Mouse (Mus musculus) right cerebral cortex, postnatal 14 days (tissue): ENCODE data around the gene Gon7.

Experiments used
- DNase-seq: peaks from one replicate; pipeline ENCODE4 v3.0.0; 2022

Gene Gon7

DNA sequence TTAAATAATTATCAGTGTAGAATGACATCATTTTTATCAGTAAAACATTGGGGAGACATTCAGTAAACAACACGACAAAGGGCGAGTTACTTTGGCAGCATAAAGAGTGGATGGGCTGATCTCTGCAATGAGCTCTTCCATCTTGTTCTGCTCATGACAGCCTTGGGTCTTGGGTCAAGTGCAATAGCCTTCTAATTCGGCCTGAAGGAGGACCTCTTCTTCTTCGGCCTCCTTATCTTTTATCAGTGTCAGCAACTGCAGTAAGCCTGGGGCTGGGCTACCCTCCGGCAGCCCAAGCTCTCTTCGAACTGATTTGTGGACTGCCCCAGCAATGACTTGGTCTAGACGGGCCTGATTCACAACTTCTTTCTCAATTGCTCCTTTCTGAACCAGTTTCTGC, 15.5 kb downstream of the Gon7 start:
- DNase-seq, result no peak

DNA sequence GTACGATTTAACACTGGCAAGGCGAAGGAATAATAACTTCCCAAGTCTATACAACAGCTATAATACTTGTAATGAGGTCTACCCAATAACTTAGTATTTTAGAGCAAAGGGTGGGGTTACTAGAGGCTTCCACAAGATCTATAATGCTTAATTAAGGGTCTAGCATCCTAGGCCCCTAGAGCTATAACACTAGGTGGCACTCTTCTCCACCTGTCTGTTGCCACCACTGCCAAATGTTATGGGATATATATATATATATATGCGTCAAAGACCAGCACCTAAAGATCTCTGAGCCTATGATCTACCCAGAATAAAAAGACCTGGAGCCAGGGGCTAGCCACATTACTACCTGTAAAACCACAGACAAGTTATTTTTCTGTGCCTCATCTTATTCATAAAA, 17.3 kb downstream of the Gon7 start:
- no peak for DNase-seq

DNA sequence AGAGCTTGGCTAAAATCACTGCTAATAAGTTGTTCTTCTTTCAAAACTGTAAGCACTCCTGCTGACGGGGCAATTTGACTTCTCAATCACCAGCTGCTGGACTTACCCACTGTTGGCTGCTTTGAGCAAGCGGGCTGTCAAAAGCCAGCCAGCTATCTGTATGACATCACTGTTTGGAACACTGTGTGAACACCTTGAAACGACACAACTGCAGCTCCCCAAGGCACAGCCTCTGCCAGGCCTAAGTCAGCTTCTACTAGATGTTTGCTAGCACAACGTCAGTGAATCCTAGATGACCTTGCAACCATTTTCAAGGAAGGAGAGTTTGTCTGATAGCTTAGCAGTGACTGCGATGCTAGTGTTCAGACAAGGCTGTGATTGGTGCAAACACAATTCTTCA, 18.5 kb downstream of the Gon7 start:
- DNase-seq, result no peak

DNA sequence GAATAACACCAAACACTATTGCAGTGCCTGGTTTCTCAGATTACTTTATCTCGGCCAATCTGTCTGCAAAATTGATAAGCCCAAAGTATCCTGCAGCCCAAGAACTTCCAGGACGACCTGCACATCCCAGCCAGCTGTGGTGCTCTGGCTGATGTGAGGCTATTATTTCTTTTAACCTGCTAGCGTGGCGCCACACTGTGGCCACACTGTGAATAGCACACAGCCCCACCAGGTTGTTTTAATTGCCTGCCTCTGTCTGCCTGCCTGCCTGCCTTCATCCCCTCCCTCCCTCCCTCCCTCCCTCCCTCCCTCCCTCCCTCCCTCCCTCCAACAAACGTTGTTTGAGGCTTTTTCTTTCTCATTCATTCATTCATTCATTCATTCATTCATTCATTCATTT, 24.2 kb downstream of the Gon7 start:
- DNase-seq, result peak; percentile 59

DNA sequence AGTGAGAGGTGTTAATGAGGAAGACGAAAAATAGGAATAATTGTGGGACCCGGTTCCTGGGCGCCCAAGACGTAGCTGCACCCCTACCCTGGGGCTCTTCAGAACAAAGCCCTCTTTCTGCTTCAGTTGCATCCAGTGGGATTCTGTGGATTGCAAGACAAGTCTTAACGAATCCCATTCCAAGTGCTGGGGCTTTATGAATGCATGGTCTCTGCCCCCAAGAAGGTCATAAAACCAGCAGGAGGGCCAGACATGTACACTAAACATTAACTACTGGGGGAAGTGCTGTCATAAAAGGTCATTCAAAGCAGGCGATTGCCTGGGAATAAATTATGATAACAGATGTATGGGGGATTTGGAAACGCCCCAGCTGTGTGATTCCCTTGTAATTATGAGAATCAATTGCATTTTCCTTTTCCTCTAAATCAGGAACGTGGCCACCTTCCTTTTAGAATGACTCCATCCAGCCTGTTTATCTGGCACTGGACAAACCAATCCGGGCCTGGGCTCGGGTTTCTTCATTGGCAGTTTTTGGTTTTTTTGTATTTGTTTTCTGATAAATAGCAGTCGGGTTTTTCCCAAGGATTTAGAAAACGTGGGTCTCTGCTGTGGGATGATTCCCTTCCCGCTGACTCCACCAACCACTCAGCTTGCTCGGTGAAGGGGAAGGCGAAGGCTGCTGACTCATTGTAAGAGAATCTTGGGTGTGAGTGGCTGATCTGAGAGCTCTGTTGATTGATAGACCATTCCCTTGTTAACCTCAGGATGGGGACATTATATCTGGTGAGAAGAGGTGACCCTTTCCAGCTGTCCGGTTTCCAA, 26.6 kb downstream of the Gon7 start:
- DNase-seq, result no peak

DNA sequence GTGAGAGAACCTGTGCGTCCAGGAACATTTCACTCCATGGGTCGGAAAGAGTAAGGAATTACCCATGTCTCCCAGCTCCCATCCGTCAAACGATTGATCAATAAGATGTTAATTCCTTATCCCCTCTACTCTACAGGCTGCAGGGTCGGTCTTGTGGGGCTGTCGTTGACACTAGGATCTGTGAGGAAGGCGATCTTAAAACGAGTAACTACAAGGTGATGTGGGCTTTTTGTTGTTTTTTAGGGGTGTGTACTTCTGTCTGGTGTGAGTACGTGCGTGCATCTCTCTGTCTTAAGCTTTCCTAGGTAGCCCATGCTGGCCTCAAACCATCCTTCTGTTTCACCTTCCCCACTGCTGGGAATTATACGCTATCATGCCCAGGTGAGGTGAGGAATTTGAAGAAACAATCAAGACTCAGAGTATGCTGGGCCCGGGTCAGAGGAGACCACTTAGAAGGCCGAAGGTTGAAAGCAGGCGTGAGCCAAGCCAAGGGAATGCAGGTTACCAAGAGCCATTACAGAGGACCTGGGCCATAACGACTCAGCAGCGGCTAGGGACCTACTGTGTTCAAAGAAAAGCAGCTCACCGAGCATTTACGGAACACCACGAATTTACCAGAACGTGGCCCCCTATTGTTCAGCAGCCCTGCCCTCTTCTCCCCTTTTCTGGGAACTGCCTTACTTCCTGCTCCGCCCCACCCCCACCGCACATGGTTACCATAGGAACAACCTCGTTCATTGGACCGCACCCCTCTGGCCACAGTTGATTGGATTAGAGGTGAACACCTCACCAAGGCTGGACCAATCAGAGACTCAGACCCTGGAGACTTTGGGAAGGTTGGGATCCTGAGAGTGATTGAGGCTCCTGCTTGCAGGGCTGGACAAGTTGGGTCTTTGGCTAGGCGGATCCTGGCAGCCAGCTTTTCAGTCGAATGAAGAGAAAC, 27.5 kb downstream of the Gon7 start:
- DNase-seq, result peak; percentile 83

DNA sequence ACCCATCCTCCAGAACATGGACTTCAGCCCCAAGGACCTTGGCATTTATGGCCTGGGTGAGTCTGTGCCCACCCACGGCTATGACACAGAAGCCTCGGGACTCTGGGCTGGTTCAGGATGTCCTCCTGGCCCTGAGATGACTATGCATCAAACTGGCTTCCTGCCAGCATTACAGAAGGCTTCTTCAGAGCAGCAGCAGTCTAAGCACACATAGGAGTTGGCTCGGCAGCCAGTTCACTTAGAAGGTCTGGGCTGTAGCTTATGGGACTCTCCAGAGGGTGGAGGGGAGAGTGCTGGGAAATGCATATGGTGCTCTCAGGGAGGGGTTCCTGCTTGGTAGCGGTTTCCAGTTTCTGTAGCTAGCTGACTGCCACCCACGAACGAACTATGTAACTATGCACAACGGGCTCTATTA, 31.8 kb downstream of the Gon7 start:
- DNase-seq, result no peak

DNA sequence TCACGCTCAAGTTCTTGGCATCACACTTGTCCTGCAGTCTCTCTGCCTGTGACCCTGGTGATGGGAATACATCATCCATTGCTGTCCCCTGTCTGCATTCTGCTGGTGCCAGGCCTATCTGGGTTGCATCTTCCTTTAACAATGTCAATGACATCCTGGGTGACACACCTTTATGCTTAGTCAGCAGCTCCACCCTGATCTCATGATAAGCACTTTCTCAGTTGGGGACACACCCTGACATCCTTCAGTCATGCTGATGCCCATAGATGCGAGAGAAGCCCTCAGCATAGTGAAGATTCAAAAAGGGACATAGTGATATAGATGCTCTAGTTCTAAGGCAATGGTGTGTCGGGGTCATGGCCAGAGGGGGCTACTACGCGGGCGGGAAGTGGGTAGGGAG, 32.5 kb downstream of the Gon7 start:
- no peak for DNase-seq

DNA sequence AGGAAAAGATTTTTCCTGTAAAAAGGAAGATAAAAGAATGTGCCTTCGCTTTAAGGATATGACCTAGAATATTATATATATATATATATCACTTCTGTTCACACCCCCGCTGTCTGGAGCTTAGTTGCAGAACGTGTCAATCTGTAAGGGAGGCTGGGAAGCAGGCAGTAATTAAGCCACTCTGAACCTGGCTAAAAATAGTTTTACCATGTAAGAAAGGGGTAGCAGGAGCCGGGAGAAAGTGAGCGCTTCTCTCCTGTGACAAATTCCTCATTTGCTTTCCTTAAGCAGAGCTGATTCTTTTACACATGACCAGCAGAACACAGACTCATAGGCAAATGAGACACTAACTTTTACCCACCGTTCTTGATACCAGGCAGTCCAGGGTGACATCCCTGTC, 33.7 kb downstream of the Gon7 start:
- no peak for DNase-seq

DNA sequence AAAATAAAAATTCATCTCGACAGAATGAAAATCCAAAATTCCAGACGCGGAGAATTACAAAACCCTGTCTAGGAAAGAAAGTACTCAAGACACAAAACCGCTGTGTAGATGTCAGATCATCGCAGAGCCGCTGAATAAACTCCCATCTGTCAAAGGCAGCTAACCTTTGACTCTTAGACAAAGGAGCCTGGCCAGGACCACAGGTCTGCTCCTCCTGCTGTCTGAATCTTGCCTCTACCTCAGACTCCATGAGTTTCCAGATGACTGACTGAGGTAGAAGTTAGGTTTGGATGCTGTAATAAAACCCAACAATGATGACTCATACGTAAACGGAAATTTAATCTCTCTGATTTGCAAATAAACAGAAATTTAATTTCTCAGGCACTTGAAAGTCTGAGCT, 34.6 kb downstream of the Gon7 start:
- DNase-seq, result no peak

DNA sequence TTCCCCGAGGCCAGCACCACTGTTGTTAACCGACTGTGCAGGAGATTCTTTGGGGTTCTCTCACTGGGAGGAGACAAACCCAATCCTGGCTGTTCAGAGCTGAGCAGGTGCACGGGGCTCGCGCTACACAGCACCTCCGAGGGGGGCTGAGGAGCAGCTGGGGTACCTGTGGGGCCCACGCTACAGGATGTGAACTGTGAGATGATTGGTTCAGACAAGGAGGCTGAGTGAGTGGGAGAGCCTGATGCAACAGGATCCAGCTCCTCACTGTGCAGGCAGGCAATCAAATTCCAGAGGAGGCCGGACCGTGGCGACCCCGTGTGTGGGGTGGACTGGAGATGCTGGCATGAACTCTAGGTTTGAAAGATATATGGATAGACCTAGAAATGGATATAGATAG, 35.2 kb downstream of the Gon7 start:
- DNase-seq, result no peak

DNA sequence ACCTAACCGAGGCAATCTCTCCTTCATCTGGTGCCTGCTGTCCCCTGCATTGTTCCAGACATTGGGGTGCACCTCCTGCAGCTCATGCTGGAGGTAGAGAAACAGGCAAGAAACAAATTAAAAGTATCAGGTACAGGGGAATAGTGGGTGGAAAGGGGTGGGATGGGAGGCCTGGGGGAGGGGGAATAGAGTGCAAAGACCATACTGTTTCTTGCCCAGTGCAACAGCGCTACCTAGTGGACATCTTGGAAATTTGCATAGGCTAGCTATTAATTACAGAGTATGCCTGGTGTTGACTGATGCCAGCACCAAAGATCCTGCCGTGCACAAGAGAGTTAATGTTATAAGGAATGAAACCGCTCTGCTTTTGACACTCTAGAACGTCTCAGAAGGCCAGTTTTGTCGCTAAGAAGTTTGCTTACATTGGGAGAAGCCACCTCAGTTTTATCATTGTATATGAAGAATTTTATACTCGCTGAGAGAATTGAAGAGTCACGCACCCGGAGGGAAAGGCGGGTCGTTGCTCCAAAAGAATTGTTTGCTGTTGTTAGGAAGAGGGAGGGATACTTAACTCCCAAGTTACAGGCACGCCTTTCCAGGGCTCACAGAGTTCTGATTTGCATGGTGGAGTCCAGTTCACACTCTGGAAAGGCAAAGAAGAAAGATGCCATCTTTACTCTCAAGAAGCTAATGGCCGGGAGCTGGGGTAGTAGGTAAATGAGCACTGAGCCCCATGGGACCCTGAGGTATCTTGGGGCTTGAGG, 37.9 kb downstream of the Gon7 start:
- no peak for DNase-seq

DNA sequence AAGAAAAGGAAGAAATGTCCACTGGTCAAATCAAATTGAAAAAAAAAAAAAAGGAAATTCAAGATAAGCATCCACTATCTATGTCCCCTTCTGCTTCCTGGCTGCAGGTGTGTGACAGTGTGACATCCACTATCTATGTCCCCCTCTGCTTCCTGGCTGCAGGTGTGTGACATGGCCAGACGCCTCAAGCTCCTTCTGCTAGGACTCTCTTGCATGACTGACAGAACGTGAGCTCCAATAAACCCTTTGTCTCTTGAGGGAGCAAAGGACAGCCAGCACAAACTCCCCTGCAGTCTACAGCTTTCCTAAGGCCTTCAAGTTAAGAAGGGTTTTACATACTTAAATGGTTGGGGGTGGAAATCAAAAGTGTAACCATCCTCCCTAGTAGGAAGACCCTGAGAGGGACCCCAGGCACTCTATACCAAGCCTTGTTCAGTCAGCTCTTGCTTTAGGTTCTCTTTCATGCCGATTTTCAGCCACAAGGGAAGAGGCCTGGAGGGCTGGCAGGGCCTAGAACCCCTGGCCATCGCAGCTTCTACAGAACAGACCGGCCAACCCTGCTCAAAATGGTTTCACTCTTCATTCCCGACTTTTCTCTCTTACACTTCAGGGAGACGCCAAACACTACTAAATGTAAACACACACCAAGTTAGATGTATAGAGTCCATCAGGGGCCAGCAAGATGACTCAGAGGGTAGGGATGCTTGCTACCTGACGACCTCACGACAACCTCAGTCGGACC, 42.8 kb downstream of the Gon7 start:
- no peak for DNase-seq

DNA sequence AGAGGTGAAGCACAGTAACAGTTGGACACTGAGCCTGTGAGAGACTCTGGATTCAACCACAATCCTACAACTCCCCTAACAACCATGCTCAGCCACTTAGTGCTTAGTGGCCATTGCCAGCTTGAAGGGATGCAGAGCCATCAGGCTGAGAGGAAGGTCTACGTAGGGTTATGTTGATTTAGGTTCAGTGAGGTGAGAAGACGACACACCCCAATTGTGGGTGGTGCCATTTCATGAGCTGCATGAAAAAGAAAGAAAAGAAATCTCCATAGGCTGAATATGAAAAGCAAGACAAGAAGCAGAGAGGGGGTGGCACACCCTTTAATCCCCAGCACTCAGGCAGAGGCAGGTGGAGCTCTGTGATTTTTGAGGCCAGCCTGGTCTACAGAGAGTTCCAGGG, 43.5 kb downstream of the Gon7 start:
- no peak for DNase-seq

DNA sequence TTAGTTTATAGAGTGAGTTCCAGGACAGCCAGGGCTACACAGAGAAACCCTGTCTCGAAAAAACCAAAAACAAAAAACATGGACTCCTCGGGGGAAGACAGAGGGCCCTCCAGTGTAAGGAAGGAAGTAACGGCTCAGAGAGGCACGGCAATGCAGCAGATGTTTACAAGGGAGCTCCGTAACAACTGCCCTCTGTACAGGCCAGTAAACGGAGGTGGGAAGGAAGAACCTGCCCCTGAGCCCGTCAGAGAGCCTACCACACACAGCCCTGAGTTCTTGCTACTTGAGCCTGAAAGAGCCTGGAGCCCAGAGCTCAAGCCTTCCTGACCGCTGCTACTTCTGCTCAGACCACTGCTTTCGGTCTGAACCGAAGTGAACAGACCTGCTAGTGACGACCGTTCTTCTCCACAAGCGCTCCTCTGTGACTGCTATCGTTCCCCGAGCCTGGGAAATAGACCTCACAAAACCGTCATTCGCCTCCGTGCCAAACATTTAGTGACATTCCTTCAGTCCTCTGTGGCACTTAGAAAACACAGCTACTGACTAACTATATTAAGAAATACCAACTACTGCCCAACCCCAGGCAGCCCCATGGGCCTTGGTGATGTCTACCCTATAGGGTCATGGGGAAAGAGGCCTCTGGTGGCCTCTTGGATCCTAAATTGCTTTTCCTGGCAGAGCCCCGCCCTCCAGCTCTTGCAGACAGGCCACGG, 44.3 kb downstream of the Gon7 start:
- no peak for DNase-seq

DNA sequence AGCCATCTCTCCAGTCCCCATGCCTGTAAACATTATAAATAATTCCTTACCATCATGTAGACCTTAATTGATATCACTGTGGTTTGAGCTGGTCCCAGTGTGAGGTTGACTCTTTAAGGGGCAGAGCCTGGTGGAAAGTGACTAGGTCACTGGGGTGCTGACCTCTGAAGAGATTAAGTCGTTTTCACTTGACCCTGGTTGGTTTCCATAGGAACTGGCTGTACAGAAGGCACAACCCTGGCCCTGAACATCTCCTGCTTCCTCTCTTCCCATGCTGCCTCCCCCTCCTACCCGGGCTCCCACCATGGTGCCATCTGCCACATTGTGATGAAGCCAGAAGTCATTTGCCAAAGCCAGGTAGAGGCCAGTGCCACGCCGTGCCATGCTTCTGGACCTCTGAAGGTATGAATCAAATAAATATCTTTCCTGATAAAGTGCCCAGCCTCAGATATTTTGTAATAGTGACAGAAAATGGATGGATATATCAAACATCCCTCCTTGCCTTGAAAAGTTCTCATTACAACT, 46.7 kb downstream of the Gon7 start:
- DNase-seq, result no peak

DNA sequence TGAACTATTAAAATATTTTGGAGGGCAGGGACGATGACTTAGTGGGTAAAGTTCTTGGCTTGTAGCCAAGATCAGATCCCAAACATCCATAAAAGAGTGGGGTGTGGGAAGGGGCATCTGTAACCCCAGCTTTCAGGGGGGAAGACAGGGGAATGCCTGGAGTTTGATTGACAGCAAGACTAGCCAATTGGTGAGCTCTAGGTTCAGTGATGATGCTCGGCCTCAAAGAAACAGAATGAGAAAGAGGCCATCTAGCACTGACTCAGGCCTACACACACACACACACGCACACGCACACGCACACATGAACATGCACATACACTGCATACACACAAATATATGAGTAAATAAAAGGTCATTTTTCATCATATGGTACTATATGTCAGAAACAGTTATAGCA, 47.7 kb downstream of the Gon7 start:
- DNase-seq, result no peak

DNA sequence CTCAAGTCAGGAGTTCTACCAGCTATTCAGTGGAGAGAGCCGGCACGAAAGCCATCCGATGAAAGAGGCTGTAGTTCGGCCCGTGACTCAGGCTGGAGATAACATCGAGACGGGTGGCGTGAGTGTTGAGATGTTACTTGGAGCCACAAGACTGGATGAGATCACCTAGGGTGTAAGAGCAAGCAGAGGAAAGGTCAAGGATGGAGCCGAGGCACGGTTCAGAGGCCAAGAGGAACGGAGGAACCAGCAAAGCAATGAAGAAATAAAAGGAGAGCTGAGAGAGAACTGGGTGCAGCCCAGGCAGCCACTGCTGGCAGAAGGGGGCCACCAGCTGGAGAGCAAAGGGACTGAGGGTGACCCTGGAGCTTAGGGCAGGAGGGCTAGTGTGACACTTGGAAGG, 49.4 kb downstream of the Gon7 start:
- no peak for DNase-seq

DNA sequence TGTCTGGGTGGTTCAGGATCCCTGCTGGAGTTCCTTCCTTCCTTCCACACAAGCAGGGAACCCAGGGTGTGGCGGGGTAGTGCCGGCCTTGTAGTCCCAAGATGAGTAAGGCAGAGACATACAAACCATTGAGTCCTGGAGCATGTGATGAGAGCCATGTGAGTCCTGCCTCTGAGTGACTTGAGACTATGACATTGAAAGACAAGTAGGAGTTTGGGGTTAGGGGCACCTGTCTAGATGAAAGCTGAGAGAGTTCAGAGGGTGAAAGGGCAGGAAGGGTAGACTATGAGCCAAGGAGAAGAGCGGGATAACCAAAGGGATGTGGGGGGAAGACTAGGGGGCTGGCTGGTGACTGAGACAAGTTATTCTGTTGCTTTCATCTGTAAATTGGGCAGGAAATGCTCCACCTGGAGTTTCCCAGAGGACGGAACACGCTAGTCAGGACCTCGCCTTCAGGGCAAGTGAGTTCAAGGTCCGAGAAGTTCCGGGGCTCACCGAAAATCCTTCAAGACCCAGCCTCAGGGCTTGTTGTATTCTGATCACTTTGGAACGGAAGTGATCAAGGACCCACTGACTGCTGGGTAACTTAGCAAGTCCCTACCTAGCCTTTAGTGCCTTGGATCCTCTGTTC, 50.7 kb downstream of the Gon7 start:
- DNase-seq, result no peak

DNA sequence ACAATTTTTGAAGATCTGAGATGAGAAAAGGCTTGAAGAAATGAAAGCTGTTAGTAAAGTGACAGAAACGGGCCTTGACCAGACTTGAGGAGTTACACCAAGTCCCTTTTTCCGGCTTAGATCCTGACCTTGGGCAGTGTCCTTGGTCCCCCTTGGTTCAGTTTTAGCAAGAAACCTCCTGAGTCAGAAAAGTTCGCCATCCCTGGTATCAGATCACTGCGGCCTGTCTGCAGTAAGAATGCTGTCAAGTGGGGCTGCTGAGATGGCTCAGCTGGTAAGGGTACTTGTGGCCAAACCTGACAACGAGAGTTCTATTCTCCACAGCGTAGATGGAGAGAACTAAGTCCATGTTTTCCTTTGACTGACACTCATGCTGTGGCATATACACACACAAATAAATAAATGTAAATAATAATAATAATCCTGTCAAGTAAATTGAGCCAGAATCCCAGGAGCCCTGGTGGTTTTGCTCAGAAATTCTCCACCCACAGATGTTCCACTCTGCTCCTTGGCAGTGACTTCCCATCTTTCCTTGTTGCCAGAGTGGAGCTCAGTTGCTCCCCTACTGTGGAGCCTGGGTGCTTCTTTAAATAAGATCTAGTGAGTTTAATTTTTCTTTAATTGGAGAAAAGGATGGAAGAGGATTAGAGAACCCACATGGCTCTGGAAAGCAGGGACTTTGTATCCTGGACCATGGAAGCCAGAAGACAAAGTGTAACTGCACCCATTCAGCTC, 51.5 kb downstream of the Gon7 start:
- no peak for DNase-seq
